Mouse (Mus musculus) gastrocnemius, postnatal 14 days (tissue): ENCODE results near the gene Esf1. TPM values are rescaled to one million over a fixed set of nuclear protein-coding genes. Genes with fewer than 3 reads are reported as not detected.
"Not testable (repeated sequence)": the region's sequence is repeated elsewhere in the genome, so short reads cannot be mapped to it uniquely, and the experiment has no call there.

Source experiments
- DNase-seq: peaks from one replicate; pipeline ENCODE4 v3.0.0; 2021; ENCODE audit warnings: mixed read lengths
- intact Hi-C: fragments of 180-260 bp; cut with DNase I; formaldehyde crosslinking; loops from one replicate; pipeline ENCODE4 v1.15.1; 2025; ENCODE audit warnings: low total_unique reads
- total RNA-seq, 2 experiments: library from RNA; stranded (reverse); gene quantifications; 2 replicates each; pipeline ENCODE4 v1.2.3; 2021

Esf1 gene
- total RNA-seq, 2 experiments from 2014 or later = 11.7 to 12.9 TPM

DNA sequence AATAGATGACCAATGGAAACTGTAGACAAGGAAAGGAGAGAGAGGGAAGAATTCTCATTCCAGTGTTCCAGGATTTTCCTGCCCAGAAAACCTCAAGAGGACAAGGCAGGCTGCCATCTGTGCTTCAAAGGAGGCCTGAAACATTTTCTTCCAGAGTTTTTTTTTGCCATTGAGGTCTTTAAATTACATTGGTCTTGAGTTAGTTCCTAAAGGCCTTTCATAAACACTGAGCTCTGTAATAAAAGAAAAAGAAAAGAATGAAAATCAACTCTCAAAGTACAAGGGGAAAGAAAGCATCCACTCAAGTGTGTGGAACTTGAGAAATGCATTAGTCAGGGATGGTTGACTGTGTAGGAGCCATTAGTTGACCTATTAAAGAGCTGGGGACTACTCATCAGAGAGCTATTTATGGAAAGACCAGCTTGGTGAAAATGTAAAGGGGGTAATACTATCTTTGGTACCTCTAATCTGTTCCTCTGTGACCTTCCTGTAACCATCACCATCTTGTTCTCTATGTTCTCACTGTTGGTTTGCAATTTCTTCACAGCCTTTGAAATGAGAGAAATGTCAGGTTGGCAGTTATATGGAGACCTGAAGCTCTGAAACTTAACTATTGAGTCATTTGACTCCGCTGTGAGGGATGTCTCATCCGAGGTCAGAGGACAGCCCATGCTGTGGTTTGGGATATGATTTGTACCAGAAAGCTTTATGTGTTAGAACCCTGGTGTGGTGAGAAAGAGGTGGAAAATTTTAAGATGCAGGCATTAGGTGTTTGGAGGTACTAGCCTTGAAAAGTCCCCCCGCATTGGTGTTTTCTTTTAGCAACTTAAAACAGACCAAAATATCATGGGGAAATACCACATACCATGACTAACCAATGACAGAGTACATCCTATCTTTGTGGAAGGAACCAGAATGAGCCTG, 69.6 kb downstream of the Esf1 start:
- intact Hi-C loops = no loop called here

DNA sequence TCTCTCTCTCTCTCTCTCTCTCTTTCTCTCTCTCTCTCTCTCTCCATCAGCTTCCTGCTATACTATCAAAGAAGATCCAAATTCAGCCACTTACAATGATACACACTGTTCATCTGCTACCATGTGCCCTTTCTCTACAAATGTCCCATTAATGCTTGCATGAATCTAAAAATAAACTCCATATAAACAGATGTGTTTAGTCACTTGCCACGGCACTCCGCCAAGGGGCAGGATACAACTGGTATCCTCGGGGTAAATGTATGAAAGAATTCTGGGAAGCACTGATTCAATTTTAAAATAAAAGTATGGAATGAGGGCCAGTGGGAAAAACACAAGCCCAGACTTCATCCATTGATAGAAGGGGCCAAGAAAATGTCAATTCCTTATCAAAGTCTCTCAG, 70.4 kb downstream of the Esf1 start:
- intact Hi-C loops = no loop called here
- DNase-seq = no peak

More for the DNA sequence above, 69.6 kb downstream of the Esf1 start:
- no peak for DNase-seq

DNA sequence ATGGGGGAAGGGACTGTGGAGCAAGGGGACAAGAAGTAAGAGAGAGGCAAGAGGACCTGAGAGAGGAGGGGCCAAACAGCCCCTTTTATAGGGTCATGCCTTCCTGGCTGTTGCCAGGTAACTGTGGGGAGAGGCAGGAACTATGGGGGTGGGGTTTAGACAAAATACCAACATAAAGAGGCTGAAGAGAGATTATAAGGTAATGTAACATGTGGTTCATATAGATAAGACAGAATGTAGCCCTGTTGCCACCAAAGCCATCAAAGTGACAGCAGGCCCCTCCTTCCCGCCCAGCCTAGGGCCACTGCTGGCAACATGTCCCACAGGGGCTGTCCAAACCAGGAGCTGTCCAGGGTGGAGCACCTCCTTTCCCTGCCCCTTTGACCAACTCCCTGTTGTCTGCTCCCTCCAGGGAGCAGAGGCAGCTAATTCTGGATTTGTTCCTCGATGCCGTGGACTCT, 73.2 kb downstream of the Esf1 start:
- intact Hi-C loops = no loop called here
- no peak for DNase-seq

DNA sequence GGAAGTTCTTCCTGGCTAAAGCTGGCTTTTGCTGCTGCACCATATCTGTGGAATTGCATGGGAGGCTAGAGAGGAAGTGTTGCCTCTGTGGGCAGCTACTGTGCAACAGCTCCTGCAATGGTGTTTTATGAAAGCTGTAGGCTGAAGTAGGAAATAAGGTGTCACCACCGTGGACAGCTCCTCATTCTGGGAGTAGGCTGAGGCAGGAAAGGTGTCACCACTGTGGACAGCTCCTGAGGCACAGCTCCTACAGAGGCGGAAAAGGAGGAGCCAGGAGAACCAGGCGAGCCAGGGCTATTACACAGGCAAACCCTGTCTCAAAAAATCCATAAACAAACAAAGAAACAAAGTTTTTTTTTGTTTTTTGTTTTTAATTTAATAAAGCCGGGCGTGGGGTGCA, 74.3 kb downstream of the Esf1 start:
- intact Hi-C loops = no loop called here
- no peak for DNase-seq

DNA sequence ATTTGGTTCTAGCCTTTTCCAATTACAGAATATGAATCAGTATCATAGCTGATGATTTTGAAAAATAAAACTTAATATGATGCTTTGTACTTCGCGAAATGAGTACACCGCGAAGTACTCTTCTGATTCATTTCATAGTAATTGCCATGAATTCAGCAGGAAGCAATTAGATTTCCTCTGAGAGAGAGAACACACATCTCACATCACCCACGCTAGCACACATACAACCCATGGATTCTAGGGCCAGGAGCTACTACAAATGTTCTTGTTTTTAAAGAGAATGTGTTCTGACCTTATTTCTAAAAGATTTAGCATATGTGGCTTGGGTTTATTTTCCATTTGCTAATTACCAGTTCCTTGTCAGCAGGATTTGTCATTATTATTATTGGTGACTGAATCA, 76.9 kb downstream of the Esf1 start:
- intact Hi-C loops = no loop called here
- DNase-seq = no peak

DNA sequence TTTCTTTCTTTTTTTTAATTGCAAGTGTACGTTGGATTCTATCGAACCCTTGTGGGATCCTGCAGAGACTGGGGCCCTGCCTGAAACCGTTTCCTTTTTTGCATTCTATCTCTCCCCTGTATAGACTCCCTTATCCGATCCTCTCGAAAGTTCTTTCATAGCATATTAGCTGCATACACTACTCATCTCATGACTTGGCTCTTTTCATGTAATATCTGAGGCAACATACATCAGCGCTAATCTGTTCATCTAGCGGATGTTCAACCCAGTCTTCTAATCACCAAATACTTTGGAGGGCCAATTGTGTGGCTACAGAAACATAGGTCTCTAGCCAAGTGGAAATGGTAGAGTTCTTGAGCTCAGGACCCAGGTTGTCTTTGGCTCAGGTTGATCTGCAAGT, 86.1 kb downstream of the Esf1 start:
- intact Hi-C loops = no loop called here

DNA sequence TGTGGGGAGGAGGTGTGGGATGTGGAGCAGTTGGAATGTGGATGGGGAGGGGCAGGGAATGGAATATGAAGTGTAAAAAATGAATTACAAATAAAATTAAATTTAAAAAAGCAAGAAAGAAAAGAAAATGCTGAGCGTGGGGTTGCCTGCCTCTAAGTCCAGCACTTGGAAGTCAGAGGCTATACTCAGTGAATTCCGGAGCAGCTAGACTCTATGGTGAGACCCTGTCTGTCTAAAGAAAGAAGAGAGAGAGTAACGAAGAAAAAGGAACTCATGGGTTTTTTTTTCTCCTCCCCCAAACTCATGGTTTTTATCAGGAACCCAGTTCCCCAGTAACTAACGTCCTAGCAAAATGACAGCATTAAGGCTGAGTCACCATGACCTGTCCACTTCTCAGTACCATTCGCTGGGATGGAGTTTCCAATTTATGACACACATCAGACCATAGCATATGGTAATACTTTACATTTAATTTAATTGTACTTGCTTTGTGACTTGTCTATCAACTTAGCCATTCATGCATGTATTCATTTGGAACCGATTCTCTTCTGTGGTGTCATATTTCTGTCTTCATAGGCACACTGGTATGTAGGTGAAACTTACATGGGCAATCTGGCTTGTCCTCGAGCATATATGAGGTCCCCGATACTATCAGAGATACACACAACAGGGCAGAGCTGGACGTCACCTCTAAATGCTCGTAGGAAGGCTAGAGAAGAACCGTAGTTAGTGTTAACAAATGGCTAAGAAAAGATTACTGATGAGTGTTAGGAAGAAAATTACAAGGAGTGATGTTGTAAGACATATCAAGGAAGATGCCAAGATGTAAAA, 89.4 kb downstream of the Esf1 start:
- DNase-seq = no peak
- intact Hi-C loops = no loop called here

More for the DNA sequence above, 86.1 kb downstream of the Esf1 start:
- DNase-seq = no peak

DNA sequence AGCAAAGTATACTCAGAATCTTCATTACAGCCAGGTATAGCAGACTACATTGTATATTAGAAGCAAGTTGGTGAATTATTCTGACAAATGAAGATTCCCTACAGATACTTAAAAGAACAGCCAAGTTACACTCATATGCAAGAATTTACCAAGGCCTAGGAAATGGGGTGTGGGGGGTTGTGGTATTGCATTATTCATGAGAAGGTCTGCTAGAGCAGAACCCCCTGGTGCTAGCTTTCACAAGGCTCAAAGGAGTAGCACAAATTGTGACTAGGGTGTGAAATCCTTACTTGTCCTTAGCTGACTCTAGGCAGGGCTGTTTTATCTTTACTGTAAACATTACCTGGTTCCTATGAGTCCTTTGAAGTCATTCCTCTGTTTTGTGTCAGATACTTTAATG, 91.1 kb downstream of the Esf1 start:
- DNase-seq, intact Hi-C loops: not testable (repeated sequence)

DNA sequence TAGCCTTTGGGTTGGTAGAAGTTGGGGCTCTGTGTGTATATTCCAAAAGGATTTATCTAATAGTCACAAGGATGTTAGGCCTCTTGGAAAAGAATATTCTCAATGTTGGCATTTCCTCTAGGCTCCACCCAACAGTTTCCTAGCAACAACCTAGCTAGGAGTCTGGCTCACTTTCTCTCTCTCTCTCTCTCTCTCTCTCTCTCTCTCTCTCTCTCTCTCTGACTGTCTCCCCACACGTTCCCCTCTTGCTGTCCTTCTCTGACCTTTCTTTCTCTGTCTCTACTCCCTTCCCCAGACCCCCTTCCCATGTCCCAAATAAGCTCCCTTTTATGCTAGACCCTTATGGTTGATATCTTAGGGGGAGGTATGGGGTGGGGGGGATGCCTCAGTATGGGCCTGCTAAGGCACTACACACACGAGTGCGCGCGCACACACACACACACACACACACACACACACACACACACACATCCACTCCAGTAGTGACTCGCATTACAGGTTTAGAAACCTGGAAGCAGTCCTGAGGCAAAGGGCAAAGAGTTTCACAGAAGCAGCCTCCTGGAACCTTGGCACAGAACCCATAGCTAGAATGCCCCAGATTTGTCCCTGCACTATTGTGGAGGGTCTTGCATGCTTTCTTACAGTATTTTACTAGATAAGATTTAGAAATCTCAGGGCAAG, 91.6 kb downstream of the Esf1 start:
- DNase-seq = no peak
- intact Hi-C loops = no loop called here

DNA sequence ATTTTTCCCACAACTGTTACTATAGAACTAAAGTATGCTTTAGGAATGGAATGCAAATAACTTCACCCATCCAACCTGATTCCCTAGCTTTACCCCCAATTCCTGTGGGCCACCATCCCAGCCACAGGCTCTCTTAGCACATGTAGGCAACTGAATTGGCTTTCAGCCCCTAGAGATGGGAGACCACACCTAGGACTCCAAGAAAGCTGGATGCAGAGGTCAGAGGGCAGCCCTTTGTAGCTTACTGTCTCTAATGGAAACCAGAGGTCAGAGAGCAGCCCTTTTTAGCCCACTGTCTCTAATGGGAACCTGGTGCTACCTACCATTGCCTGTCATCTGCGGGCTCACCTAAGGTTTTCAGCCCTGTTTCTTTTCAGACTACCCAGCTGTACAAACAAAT, 92.9 kb downstream of the Esf1 start:
- no peak for DNase-seq
- intact Hi-C loops = no loop called here

DNA sequence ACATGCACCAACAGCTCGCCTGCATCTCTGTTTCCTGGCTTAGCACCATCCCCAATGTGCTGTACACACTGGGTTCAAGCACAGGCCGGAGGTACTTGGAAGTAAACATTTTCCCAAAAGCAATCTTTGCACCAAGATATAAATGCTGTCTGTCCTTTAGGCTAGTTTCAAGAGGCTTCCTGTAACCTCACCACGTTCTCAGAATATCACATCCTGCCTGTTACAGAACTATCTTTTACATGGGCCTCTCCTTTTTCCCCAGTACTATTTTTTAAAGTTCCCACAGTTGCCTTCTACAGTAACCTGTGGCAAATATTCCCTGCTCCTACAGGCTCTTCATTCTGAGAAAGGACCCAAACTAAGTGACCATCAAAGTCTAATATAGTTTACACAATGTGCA, 95.2 kb downstream of the Esf1 start:
- DNase-seq = no peak
- intact Hi-C loops = no loop called here

Other genes starting within 250 kb of the Esf1 start
- 1 to 10 TPM; 4.5 to 4.7 TPM for gene Tasp1, start 103.8 kb downstream of the Esf1 start, total RNA-seq
- gene Gm17374, start 18.5 kb downstream of the Esf1 start, total RNA-seq = not detected
- gene Ndufaf5, start 85 bp upstream of the Esf1 start, total RNA-seq = 10 to 100 TPM; 24.9 to 27.2 TPM
- gene Sel1l2, start 219.1 kb upstream of the Esf1 start, total RNA-seq = under 1 TPM; 0.09 to 0.18 TPM
- gene Macrod2, start 224.7 kb upstream of the Esf1 start, total RNA-seq = 10 to 100 TPM; 12.2 to 15.3 TPM